Mouse (Mus musculus) cerebellum, adult (tissue): ENCODE measurements at regions not wholly inside any gene's neighbourhood (a gene's known extent, or its start where the extent isn't known, plus 50 kb on each side); places are given as distances from the start of the nearest gene placed in this dataset.
A peak's percentile ranks its signal among the peaks of the same experiment; 100 is the strongest.
"Not testable (repeated sequence)": the region's sequence is repeated elsewhere in the genome, so short reads cannot be mapped to it uniquely, and the experiment has no call there.

Source experiments
- ATAC-seq: cut with Nextera tagmentation; 2 replicates; pipeline ENCODE4 v1.9.2; 2017; ENCODE audit warnings: mild to moderate bottlenecking, moderate library complexity, mixed read lengths; ENCODE audit not compliant: insufficient number of reproducible peaks, low FRiP score, low TSS enrichment

DNA sequence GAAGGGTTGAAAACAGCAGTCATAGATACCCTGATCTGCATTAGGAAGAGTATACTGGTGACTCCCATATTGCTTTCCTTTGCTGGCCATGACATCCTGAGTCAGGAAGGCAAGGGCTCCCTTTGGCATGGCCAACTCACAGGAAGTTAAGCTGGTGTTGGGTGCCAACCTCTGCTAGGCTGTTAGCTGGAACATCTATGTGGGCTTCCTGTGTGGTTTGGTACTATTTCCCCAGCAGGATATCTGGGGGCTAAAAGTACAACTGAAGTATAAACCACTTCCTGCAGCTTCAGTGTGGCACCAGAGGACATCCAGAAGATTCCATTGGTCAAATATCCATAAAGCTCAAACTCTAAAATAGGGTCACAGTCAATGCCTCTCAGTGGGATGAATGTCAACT lies 165.4 kb upstream of the Tbl1xr1 start:
- ATAC-seq: no peak

GRCm38 (mm10) chr3:21917228-21917910 lies 159.1 kb upstream of the Tbl1xr1 start:
- ATAC-seq: no peak

GRCm38 (mm10) chr3:21918431-21918830 lies 158.0 kb upstream of the Tbl1xr1 start:
- no peak for ATAC-seq

DNA sequence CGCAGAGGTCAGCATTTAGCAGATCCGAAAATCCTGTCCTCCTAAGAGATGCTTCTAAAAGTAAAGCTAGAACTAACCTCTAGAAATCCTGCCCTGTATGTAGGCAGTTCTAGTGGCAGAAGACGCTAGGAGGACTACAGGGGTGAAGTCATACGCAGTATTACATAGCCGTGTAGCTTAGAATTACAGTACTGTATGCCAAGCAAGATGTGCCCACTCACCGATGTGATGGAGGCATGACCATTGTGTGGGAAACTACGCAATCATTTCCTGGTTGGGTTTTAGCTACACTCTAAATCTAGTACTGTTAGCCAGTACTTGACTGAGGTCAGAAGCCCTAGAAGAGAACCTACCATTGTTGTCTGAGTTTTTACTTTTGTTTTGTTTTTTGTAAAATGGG lies 156.5 kb upstream of the Tbl1xr1 start:
- no peak for ATAC-seq

- ATAC-seq: no peak
Measured at GRCm38 (mm10) chr3:21931951-21932350, 144.5 kb upstream of the Tbl1xr1 start.

DNA sequence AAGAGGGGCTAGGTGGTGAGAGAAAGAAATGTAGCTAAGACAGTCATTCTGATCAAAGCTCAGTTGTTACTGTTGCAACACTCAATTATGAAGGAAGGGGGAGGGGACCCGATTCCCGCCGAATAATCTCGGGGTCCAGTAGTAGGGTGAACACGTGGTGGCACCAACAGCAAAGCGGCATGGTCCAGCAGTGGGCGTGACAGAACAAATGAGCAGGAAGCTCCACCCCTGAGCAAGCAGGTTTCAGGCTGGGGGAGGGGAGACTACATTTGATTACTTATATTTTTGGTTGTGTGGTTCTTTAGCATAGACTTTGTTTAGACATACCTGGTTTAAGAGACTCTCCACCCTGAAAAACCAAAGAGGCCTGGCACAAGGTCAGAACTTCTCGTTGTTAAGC lies 143.8 kb upstream of the Tbl1xr1 start:
- not testable (repeated sequence) for ATAC-seq

GRCm38 (mm10) chr3:21934731-21935271 lies 141.7 kb upstream of the Tbl1xr1 start:
- no peak for ATAC-seq

GRCm38 (mm10) chr3:21935571-21936261 lies 140.7 kb upstream of the Tbl1xr1 start:
- ATAC-seq: peak; percentile 88

- peak; percentile 59 for ATAC-seq
Measured at GRCm38 (mm10) chr3:21936262-21936603, 140.2 kb upstream of the Tbl1xr1 start.

DNA sequence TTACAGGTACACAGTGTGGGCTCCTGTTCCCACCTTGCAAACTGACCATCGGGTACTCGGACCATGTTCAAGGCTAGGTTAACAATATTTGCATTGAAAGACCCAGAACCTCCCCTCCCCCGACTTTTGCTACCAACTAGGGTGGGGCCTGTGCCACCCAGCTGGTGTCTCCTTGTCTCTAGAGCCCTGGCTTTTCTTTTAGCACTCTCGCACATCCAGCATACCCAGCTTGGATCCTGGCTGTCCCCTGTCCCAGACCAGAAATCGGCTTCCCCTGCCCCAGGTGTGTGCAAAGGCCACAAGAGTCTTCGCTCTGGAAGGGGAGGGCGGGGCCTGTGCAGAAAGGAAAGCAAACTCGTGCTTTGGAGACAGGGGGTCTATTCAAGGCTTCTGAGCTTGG lies 139.8 kb upstream of the Tbl1xr1 start:
- peak; percentile 8; the same call in 1 of the 2 replicates for ATAC-seq

- no peak for ATAC-seq
Measured at GRCm38 (mm10) chr3:21937281-21938035, 139.0 kb upstream of the Tbl1xr1 start.

DNA sequence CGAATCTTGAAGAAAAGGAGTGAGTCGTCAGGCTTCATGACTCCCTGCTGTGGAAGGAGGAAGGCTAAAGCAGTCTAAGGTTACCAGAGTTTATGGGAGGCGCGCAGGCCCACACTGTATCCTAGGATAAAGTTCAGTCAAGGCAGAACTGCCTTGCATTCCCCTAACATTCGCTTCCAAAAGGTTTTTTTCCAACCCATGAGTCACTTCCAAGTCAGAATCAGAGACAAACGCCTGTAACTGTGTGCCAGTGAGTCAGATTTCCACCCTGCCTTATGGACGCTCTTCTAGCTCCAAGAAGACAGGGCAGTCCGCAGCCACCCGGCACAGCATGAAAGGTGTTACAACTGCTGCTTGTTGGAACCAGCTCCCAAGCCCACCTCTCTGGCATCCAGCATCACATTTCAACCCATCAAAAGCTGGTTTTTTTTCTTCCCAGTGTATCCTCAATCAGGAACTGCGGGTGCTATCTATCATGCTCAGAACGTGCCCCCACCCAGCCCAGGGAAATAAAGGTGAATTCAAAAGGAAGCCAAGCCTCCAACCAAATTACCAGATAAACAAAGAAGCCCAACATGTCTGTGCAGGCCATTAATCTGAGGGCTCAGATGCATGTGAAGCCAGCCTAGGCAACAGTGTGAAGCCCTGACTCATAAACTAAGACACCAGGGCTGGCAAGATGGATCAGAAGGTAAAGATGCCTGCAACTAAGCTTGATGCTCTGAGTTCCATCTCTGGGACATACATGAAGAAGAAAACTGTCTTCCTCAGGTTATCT lies 138.2 kb upstream of the Tbl1xr1 start:
- ATAC-seq: no peak

DNA sequence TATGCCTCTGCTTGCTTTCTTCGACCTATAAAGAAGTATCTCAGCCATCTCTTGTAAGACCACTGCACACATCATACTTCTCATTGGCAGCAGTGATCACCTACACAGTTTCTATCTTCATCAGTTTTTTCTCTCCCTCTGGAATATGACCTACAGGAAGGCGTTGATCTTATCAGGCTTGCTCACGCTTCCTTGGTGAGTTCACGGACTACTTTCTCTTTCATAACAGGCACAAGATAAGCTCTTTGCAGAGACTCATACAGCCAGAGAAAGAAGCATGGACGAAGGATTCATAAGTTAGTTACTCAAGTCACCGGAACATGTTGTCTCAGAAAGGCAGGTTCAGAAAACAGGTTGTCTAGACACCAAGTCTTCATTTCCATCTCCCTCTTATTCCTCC lies 136.7 kb upstream of the Tbl1xr1 start:
- no peak for ATAC-seq

GRCm38 (mm10) chr3:21941596-21941995 lies 134.9 kb upstream of the Tbl1xr1 start:
- no peak for ATAC-seq

DNA sequence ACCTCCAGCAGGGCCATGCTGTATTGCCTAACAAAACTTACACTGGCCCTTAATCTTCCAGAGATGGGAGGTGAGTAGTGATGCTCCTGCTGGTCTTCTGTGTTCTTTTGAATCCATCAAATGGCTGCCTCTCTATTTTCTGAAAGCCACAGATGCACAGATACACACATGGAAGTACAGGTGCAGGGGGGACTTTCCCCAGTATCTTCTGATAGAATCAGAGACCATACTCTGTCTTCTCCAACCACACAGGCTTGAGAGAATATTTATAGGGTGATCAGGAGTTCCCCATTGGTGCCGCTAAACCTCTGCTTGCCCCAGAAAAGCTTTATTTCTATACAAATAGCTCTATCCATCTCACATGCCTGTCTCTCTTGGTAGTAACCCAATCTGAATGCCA lies 133.5 kb upstream of the Tbl1xr1 start:
- ATAC-seq: no peak

- ATAC-seq: no peak
Measured at GRCm38 (mm10) chr3:21945775-21946174, 130.7 kb upstream of the Tbl1xr1 start.

DNA sequence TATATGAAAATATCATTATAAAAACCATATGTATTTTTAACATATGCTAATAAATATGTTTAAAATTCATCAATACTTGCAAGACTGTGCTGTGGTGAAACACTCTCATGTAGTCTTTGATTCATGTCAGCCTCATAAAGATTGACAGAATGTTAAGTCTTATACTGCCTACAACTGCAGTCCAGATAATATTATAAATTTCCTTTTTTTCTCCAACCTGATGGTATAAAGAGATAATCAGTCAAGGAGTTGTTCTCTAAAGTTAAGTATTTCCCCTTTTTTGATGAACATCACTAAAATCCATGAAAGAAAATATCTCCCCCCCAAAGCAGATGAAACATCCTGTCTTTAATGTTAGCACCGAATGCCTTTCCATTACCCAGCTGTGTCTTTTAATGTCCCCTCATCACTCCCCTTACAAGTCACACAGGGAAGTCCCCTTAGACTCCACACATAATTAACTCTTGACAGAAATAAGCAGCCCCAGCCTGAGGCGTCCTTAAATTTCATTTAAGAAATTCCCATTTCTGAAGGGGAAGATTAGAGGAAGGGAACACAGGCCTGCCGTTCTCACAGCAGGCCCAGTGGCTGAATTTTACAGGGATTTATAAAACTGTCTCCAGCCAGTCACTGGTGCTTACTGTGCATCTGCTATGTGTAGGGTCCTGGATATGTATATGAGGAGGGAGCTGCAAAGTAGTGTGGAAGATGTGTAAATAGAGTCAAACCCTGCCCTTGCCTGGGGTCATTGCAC lies 129.0 kb upstream of the Tbl1xr1 start:
- no peak for ATAC-seq

DNA sequence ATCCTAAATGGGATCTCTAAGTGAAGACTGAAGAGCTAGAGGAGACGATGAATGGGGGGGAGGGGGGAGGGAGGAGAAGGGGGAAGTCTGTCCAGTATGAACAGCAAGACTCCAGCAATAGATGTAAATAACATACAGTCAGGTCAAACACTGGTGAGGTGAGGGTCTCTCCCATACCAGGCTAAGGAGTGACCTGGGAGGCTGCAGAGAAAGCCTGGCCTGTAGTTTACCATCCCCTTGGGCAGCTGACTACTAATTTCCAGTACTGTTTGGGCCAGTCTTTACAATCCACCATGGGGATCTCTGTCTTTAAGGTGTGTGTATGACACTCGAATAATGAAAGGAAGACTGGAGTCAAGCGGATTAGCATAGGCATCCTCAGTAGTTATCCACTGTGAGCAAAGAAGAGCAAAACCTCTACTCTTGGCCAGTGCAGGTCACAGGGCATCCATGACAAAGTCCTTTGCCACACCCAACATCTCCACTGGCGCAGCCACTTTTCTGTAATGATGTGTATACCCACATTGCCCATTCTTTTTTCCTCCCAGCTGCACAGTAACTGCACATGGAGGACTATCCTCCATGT lies 128.3 kb upstream of the Tbl1xr1 start:
- no peak for ATAC-seq

DNA sequence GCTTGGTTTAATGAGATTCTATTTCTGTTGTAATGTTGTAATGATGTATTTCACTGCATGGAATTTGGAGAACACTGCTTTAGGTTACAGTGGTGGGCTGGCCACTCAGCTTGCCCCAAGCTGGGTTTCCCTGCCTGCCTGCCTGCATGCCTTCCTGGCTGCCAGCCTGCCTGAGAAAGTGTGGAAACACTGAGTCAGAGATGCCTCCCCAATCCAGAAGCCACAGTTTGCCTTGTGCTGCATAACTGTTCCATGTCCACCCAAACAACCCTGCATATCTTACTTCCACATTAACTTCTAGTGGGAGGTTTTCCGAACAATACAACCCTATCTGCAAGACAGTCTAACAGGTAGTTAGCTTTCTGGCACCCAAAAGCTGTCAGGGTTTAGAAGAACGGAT lies 127.0 kb upstream of the Tbl1xr1 start:
- ATAC-seq: no peak
